ENCODE assay signal across 17 mouse cellular contexts in genomic region chr17:60267247-60268216, GRCm38 (mm10).
DNase-seq lines count a peak whose midpoint lies in the region; ATAC-seq lines count a peak whose summit lies in the region.
"Had no signal": no experiment of that assay in that cellular context is flagged by ENCODE, and none has a peak within 500 bp of the region (broad histone marks: within the 10 kb centered on the region; RNA-seq: fewer than 3 reads in every experiment).

No protein-coding gene starts in this region.

- no peaks in the 10 kb centered on the region for H3K9me3 ChIP-seq in midbrain, embryonic 12.5 days
- H3K9me3 ChIP-seq in midbrain, embryonic 10.5 days (replicated peaks), result no peaks in the 10 kb centered on the region
- H3K9me3 ChIP-seq in forebrain, embryonic 14.5 days (replicated peaks; ENCODE audit: control insufficient read depth, low read length), result no peaks in the 10 kb centered on the region
- no peaks in the 10 kb centered on the region for H3K9me3 ChIP-seq in hindbrain, embryonic 15.5 days
- H3K9me3 ChIP-seq: kidney, embryonic 15.5 days; megakaryocyte, embryonic 14.5 days had no signal

- no peak overlapping the region for H3K4me3 ChIP-seq in midbrain, embryonic 12.5 days
- H3K4me3 ChIP-seq in midbrain, embryonic 10.5 days, result no peak overlapping the region
- no peak overlapping the region for H3K4me3 ChIP-seq in forebrain, embryonic 14.5 days (ENCODE audit: low read depth, low read length)
- no peak overlapping the region for H3K4me3 ChIP-seq in hindbrain, embryonic 15.5 days
- H3K4me3 ChIP-seq: kidney, embryonic 15.5 days; megakaryocyte, embryonic 14.5 days; myocyte had no signal

- 74% methylated on average over 12 of the region's 12 CpGs for WGBS in midbrain, embryonic 12.5 days
- WGBS in midbrain, embryonic 10.5 days, result 84% methylated on average over 12 of the region's 12 CpGs
- 32% methylated on average over 12 of the region's 12 CpGs for WGBS in forebrain, embryonic 14.5 days
- WGBS in hindbrain, embryonic 15.5 days, result 57% methylated on average over 12 of the region's 12 CpGs

- no peaks in the 10 kb centered on the region for H3K27me3 ChIP-seq in midbrain, embryonic 12.5 days
- H3K27me3 ChIP-seq in midbrain, embryonic 10.5 days (ENCODE audit: low read depth, poor library complexity, severe bottlenecking), result no peaks in the 10 kb centered on the region
- H3K27me3 ChIP-seq in forebrain, embryonic 14.5 days (replicated peaks; ENCODE audit: control insufficient read depth, insufficient read depth, low read length), result no peaks in the 10 kb centered on the region
- H3K27me3 ChIP-seq in hindbrain, embryonic 15.5 days, result no peaks in the 10 kb centered on the region
- H3K27me3 ChIP-seq: kidney, embryonic 15.5 days; megakaryocyte, embryonic 14.5 days had no signal

- no peaks in the 10 kb centered on the region for H3K36me3 ChIP-seq in midbrain, embryonic 12.5 days
- H3K36me3 ChIP-seq in midbrain, embryonic 10.5 days, result no peaks in the 10 kb centered on the region
- no peaks in the 10 kb centered on the region for H3K36me3 ChIP-seq in forebrain, embryonic 14.5 days (ENCODE audit: control insufficient read depth, insufficient read depth, low read length)
- H3K36me3 ChIP-seq in hindbrain, embryonic 15.5 days, result no peaks in the 10 kb centered on the region
- H3K36me3 ChIP-seq: kidney, embryonic 15.5 days had no signal

- 0 out of 2 replicates have a peak, but pooled peaks have one; percentile 23 for ATAC-seq in midbrain, embryonic 12.5 days (ENCODE audit: low FRiP score, low read depth)
- ATAC-seq in forebrain, embryonic 14.5 days, result peak; percentile 88
- ATAC-seq in hindbrain, embryonic 15.5 days (ENCODE audit: low FRiP score, low read depth), result no peak
- ATAC-seq: intestine, postnatal 0 days had no signal

- H3K9ac ChIP-seq in midbrain, embryonic 12.5 days (replicated peaks), result no peak overlapping the region
- H3K9ac ChIP-seq in forebrain, embryonic 14.5 days (ENCODE audit: low read length), result no peak overlapping the region
- H3K9ac ChIP-seq in hindbrain, embryonic 15.5 days, result no peak overlapping the region
- H3K9ac ChIP-seq: kidney, embryonic 15.5 days had no signal

- DNase-seq in midbrain, embryonic 10.5 days (ENCODE audit: low spot score), result no peak
- DNase-seq in forebrain, embryonic 14.5 days (ENCODE audit: low spot score), result peak; percentile 77
- peak; percentile 59 for DNase-seq in retina, postnatal 1 day
- no peak for DNase-seq in Muller cell, postnatal 12 days (ENCODE audit: inconsistent ontology term)
- DNase-seq in ovary, adult 18-20 months (ENCODE audit: low spot score), result no peak
- DNase-seq: adrenal gland, adult 2 months; cerebellum, adult 9-10 months; gastrocnemius, postnatal 25 days; lung, adult 2 months; thymus, postnatal 4 days had no signal

- H3K4me1 ChIP-seq in midbrain, embryonic 12.5 days, result no peaks in the 10 kb centered on the region
- no peaks in the 10 kb centered on the region for H3K4me1 ChIP-seq in midbrain, embryonic 10.5 days
- no peaks in the 10 kb centered on the region for H3K4me1 ChIP-seq in forebrain, embryonic 14.5 days (ENCODE audit: control insufficient read depth, insufficient read depth, low read length)
- H3K4me1 ChIP-seq in hindbrain, embryonic 15.5 days (replicated peaks), result no peaks in the 10 kb centered on the region
- H3K4me1 ChIP-seq: kidney, embryonic 15.5 days; megakaryocyte, embryonic 14.5 days had no signal

- no peak overlapping the region for H3K27ac ChIP-seq in midbrain, embryonic 12.5 days (replicated peaks)
- H3K27ac ChIP-seq in midbrain, embryonic 10.5 days (replicated peaks), result no peak overlapping the region
- no peak overlapping the region for H3K27ac ChIP-seq in forebrain, embryonic 14.5 days (ENCODE audit: low read depth, low read length)
- H3K27ac ChIP-seq in hindbrain, embryonic 15.5 days (replicated peaks), result no peak overlapping the region
- H3K27ac ChIP-seq: kidney, embryonic 15.5 days had no signal

- H3K4me2 ChIP-seq in midbrain, embryonic 12.5 days (replicated peaks), result no peak overlapping the region
- H3K4me2 ChIP-seq in forebrain, embryonic 14.5 days (ENCODE audit: low read length), result no peak overlapping the region
- H3K4me2 ChIP-seq in hindbrain, embryonic 15.5 days, result peak overlapping the region; percentile 29; the same call in 1 of the 2 replicates
- H3K4me2 ChIP-seq: kidney, embryonic 15.5 days; liver, embryonic 11.5 days had no signal

Comparison
In these comparisons a context has a peak if more than half of its experiments do, and no peak if none do; other contexts are left out.
1. DNase-seq: peak in forebrain, embryonic 14.5 days (single experiment) and retina, postnatal 1 day (single experiment); none in midbrain, embryonic 10.5 days (single experiment), Muller cell, postnatal 12 days (single experiment) and ovary, adult 18-20 months (single experiment).